Mouse (Mus musculus) stomach, postnatal 0 days (tissue): ENCODE measurements at regions not wholly inside any gene's neighbourhood (a gene's known extent, or its start where the extent isn't known, plus 50 kb on each side); places are given as distances from the start of the nearest gene placed in this dataset.

Source experiments
- CTCF ChIP-seq: IDR thresholded peaks from 2 replicates; pipeline ENCODE4 v1.5.1; 2016; ENCODE audit warnings: antibody characterized with exemption, low read depth, mild to moderate bottlenecking, moderate library complexity
- EP300 ChIP-seq: optimal IDR thresholded peaks from 2 replicates; pipeline ENCODE3; 2016; ENCODE audit warnings: antibody characterized with exemption

- TF ChIP-seq CTCF, result no peak
- TF ChIP-seq EP300, result no peak
Measured at GRCm38 (mm10) chr3:134331499-134332153, 95.3 kb downstream of the Cxxc4 start.
